Mouse (Mus musculus) E14TG2a.4 (cell line): ENCODE measurements around the gene Slamf9.

Experiments used
- CTCF ChIP-seq: conservative IDR thresholded peaks from 2 replicates; pipeline ENCODE4 v1.5.1; 2014; ENCODE audit warnings: low read length
- NANOG ChIP-seq: IDR thresholded peaks from 2 replicates; pipeline ENCODE4 v1.6.1; 2014; ENCODE audit warnings: borderline replicate concordance, low read length, mixed read lengths
- POU5F1 ChIP-seq: IDR thresholded peaks from 2 replicates; pipeline ENCODE4 v1.6.1; 2014; ENCODE audit warnings: low read length, borderline replicate concordance

GRCm38 (mm10) chr1:172519644-172520043 lies 44.5 kb downstream of the Slamf9 start:
- TF ChIP-seq CTCF (no peak), POU5F1 (no peak), NANOG (no peak)
